Mouse (Mus musculus) heart, embryonic 15.5 days (tissue): ENCODE measurements around the gene Map3k14. TPM values are rescaled to one million over a fixed set of nuclear protein-coding genes. Genes with fewer than 3 reads are reported as not detected.

ENCODE experiments used
- ATAC-seq: fragments of 200-750 bp; cut with Nextera tagmentation; replicated peaks from 2 replicates; pipeline ENCODE4 v1.8.0; 2017; ENCODE audit warnings: low read depth, moderate TSS enrichment; ENCODE audit not compliant: insufficient number of reproducible peaks, insufficient read depth, low FRiP score
- H3K27ac ChIP-seq: fragments of 300-500 bp; sonication (generic); 2 replicates; pipeline ENCODE4 v1.5.1; 2015; ENCODE audit warnings: mild to moderate bottlenecking, inconsistent platforms
- H3K27me3 ChIP-seq: fragments of 300-500 bp; sonication (generic); 2 replicates; pipeline ENCODE4 v1.6.1; 2015; ENCODE audit warnings: inconsistent platforms
- H3K36me3 ChIP-seq: fragments of 300-500 bp; sonication (generic); 2 replicates; pipeline ENCODE4 v1.6.1; 2015; ENCODE audit warnings: mild to moderate bottlenecking, inconsistent platforms
- H3K4me1 ChIP-seq: fragments of 300-500 bp; sonication (generic); replicated peaks from 2 replicates; pipeline ENCODE4 v1.6.1; 2015; ENCODE audit warnings: inconsistent platforms
- H3K4me2 ChIP-seq: fragments of 300-500 bp; sonication (generic); 2 replicates; pipeline ENCODE4 v1.6.1; 2015; ENCODE audit warnings: inconsistent platforms, mild to moderate bottlenecking, moderate library complexity
- H3K4me3 ChIP-seq: fragments of 300-500 bp; sonication (generic); 2 replicates; pipeline ENCODE4 v1.5.1; 2015; ENCODE audit warnings: mild to moderate bottlenecking, inconsistent platforms
- H3K9ac ChIP-seq: fragments of 300-500 bp; sonication (generic); 2 replicates; pipeline ENCODE4 v1.6.1; 2015; ENCODE audit warnings: mild to moderate bottlenecking, inconsistent platforms
- H3K9me3 ChIP-seq: fragments of 300-500 bp; sonication (generic); replicated peaks from 2 replicates; pipeline ENCODE4 v1.6.1; 2016; ENCODE audit warnings: inconsistent platforms
- WGBS: fragments of 180-500 bp; shearing (Covaris S2); methylation state at CpG from one replicate; pipeline ENCODE4 v1.1.7; 2015; ENCODE audit warnings: mixed read lengths; 5-methylcytosine and 5-hydroxymethylcytosine counted together
- polyA plus RNA-seq: library from polyadenylated mRNA; unstranded; fragments of >200 nt; fragmentation: Nextera tagmentation; extraction: Ambion mirVana; gene quantifications from 2 replicates; pipeline ENCODE4 v1.2.1, GENCODE M21; 2015

The Map3k14 gene
- polyA plus RNA-seq, 1 experiment from 2014 or later = 1.8 TPM

DNA sequence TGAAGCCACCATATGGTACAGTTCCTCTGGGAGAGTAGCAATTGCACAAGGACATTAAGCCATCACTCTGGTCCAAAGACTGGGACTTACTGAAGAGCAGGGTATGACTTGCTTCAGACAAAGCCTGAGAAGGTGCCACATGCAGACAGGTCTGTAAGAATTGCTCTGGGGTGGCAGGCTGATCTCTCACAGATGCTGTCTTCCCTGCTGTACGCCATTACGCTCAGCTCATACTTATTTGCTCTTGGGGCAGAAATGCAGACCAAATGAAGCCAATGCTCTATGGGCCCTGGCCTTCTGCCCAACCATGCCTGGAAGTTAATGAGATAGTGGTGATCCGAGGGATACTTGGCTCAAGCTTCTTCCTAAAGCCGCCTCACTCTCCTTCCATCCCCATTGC, 22.4 kb downstream of the Map3k14 start:
- H3K27ac ChIP-seq = 0 out of 2 replicates have a peak overlapping the region, but pooled peaks have one; percentile 3
- WGBS = 63% methylated on average over 4 of the region's 4 CpGs
- H3K9me3 ChIP-seq = no peaks in the 10 kb centered on the region
- H3K9ac ChIP-seq = no peak overlapping the region
- H3K4me2 ChIP-seq = no peak overlapping the region
- H3K36me3 ChIP-seq = 0 out of 2 replicates have a peak, but pooled peaks cover 1% of the 10 kb centered on the region
- H3K4me3 ChIP-seq = no peak overlapping the region
- no peaks in the 10 kb centered on the region for H3K27me3 ChIP-seq
- H3K4me1 ChIP-seq = peaks cover 71% of the 10 kb centered on the region
- no peak for ATAC-seq

GRCm38 (mm10) chr11:103240740-103241139, 26.5 kb downstream of the Map3k14 start:
- peaks cover 25% of the 10 kb centered on the region for H3K36me3 ChIP-seq
- peak overlapping the region; percentile 26 for H3K27ac ChIP-seq
- no peak overlapping the region for H3K4me2 ChIP-seq
- H3K27me3 ChIP-seq = no peaks in the 10 kb centered on the region
- no peaks in the 10 kb centered on the region for H3K9me3 ChIP-seq
- WGBS = 25% methylated on average over 7 of the region's 7 CpGs
- no peak overlapping the region for H3K9ac ChIP-seq
- H3K4me3 ChIP-seq = no peak overlapping the region
- peak; percentile 25; the same call in 1 of the 2 replicates for ATAC-seq
- H3K4me1 ChIP-seq = peaks cover 34% of the 10 kb centered on the region

GRCm38 (mm10) chr11:103237757-103238156, 29.5 kb downstream of the Map3k14 start:
- H3K4me3 ChIP-seq = no peak overlapping the region
- 66% methylated on average over 9 of the region's 9 CpGs for WGBS
- H3K27ac ChIP-seq = no peak overlapping the region
- H3K9me3 ChIP-seq = no peaks in the 10 kb centered on the region
- ATAC-seq = no peak
- H3K4me1 ChIP-seq = peaks cover 18% of the 10 kb centered on the region
- H3K36me3 ChIP-seq = peaks cover 25% of the 10 kb centered on the region
- no peak overlapping the region for H3K9ac ChIP-seq
- H3K4me2 ChIP-seq = no peak overlapping the region
- no peaks in the 10 kb centered on the region for H3K27me3 ChIP-seq

- WGBS = 60% methylated on average over 10 of the region's 10 CpGs
- Histone ChIP-seq H3K36me3 (peaks cover 25% of the 10 kb centered on the region), H3K4me1 (peaks cover 18% of the 10 kb centered on the region), H3K27ac (no peak overlapping the region; the same call in 1 of the 2 replicates), H3K4me2 (no peak overlapping the region), H3K4me3 (no peak overlapping the region), H3K27me3 (no peaks in the 10 kb centered on the region), H3K9me3 (no peaks in the 10 kb centered on the region), H3K9ac (no peak overlapping the region)
- no peak; the same call in 1 of the 2 replicates for ATAC-seq
These were observed 30.4 kb downstream of the Map3k14 start for GRCm38 (mm10) chr11:103236903-103237302.

DNA sequence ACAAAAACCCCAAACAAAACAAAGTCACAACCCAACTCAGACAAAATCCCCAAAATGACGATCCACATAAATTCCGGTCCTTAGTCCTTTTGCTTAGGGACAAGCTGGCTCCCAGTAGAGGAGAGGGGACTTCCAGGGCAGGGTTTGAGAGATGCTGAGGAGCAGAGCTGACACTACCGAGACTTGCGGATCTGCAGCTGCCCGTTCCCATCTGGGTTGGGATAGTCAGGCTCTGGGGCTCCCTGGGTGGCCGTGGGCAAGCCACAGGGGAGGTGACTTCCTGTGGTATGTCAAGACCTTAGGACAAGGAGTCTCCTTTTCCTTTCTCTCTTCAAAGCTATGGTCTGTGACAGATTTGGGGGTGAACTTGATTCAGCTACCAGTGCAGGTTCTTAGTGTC, 30.8 kb downstream of the Map3k14 start:
- H3K4me2 ChIP-seq = no peak overlapping the region
- WGBS = 81% methylated on average over 6 of the region's 6 CpGs
- peaks cover 25% of the 10 kb centered on the region for H3K36me3 ChIP-seq
- no peaks in the 10 kb centered on the region for H3K27me3 ChIP-seq
- H3K9me3 ChIP-seq = no peaks in the 10 kb centered on the region
- no peak for ATAC-seq
- no peak overlapping the region for H3K9ac ChIP-seq
- peak overlapping the region; percentile 5; the same call in 1 of the 2 replicates for H3K27ac ChIP-seq
- H3K4me1 ChIP-seq = peaks cover 17% of the 10 kb centered on the region
- H3K4me3 ChIP-seq = no peak overlapping the region

- H3K27me3 ChIP-seq = no peaks in the 10 kb centered on the region
- H3K36me3 ChIP-seq = peaks cover 30% of the 10 kb centered on the region
- H3K4me2 ChIP-seq = no peak overlapping the region
- H3K9ac ChIP-seq = no peak overlapping the region
- 0 out of 2 replicates have a peak overlapping the region, but pooled peaks have one; percentile 5 for H3K27ac ChIP-seq
- H3K4me3 ChIP-seq = no peak overlapping the region
- ATAC-seq = no peak
- 55% methylated on average over 11 of the region's 11 CpGs for WGBS
- peaks cover 9% of the 10 kb centered on the region for H3K4me1 ChIP-seq
- no peaks in the 10 kb centered on the region for H3K9me3 ChIP-seq
These were observed 31.6 kb downstream of the Map3k14 start for GRCm38 (mm10) chr11:103235702-103236101.

- H3K27me3 ChIP-seq = no peaks in the 10 kb centered on the region
- H3K4me1 ChIP-seq = no peaks in the 10 kb centered on the region; the same call in 1 of the 2 replicates
- peaks cover 37% of the 10 kb centered on the region for H3K36me3 ChIP-seq
- no peak overlapping the region for H3K4me3 ChIP-seq
- 76% methylated on average over 1 of the region's 1 CpGs for WGBS
- H3K4me2 ChIP-seq = no peak overlapping the region
- H3K9ac ChIP-seq = no peak overlapping the region
- no peak for ATAC-seq
- no peak overlapping the region for H3K27ac ChIP-seq
- H3K9me3 ChIP-seq = no peaks in the 10 kb centered on the region
These were observed 32.8 kb downstream of the Map3k14 start for GRCm38 (mm10) chr11:103234447-103234846.

GRCm38 (mm10) chr11:103232966-103233365, 34.3 kb downstream of the Map3k14 start:
- 29% methylated on average over 7 of the region's 7 CpGs for WGBS

DNA sequence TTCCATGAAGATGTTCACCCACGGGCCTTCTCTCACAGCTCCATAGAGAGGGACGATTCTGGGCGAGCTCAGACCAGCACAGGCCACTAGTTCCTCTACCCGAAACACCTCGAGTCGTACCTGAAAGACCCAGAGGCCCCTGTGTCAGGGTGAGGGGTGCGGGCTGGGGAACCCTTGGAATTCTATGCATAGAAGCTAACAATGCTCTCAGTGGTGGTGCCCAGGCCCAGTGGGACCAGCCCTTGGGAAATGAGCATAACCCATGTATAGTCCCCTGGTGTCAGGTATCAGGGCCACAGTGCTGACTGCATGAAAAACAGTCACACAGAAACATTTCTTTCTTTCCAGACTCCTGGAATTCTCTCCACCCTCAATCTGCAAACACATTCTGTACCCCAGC, 35.9 kb downstream of the Map3k14 start:
- 92% methylated on average over 7 of the region's 7 CpGs for WGBS
- H3K27me3 ChIP-seq = no peaks in the 10 kb centered on the region
- no peak overlapping the region for H3K4me3 ChIP-seq
- ATAC-seq = no peak
- H3K9ac ChIP-seq = no peak overlapping the region
- no peaks in the 10 kb centered on the region; the same call in 1 of the 2 replicates for H3K4me1 ChIP-seq
- H3K9me3 ChIP-seq = no peaks in the 10 kb centered on the region
- peaks cover 31% of the 10 kb centered on the region for H3K36me3 ChIP-seq
- H3K4me2 ChIP-seq = no peak overlapping the region
- no peak overlapping the region for H3K27ac ChIP-seq

More at GRCm38 (mm10) chr11:103232966-103233365, 34.3 kb downstream of the Map3k14 start:
- H3K4me1 ChIP-seq = no peaks in the 10 kb centered on the region; the same call in 1 of the 2 replicates
- no peak overlapping the region for H3K27ac ChIP-seq
- no peaks in the 10 kb centered on the region for H3K27me3 ChIP-seq
- no peak overlapping the region for H3K9ac ChIP-seq
- no peak for ATAC-seq
- no peak overlapping the region for H3K4me3 ChIP-seq
- H3K36me3 ChIP-seq = peaks cover 37% of the 10 kb centered on the region
- no peaks in the 10 kb centered on the region for H3K9me3 ChIP-seq
- no peak overlapping the region for H3K4me2 ChIP-seq

DNA sequence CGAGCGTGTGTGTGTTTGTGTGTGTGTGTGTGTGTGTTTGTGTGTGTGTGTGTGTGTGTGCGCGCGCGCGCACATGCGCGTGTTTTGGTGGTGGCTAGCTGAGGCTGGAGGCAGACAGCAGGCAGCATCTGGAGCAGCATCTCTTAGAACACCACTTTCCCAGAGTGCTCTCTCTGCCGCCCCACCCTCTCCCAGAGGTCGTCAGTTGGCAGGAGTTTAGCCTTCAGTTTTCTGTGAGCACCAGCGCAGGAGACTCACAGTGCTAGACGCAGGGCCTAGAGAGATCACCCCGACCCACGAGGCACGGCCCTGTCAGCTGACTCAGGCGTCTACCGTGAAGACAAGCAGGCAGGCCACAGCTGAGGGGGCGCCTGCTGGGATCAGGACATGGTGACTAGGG, 36.6 kb downstream of the Map3k14 start:
- ATAC-seq = no peak
- Histone ChIP-seq H3K36me3 (peaks cover 35% of the 10 kb centered on the region), H3K4me1 (no peaks in the 10 kb centered on the region), H3K27me3 (no peaks in the 10 kb centered on the region), H3K9me3 (no peaks in the 10 kb centered on the region), H3K4me2 (no peak overlapping the region), H3K27ac (no peak overlapping the region), H3K4me3 (no peak overlapping the region), H3K9ac (no peak overlapping the region)
- 78% methylated on average over 19 of the region's 19 CpGs for WGBS

DNA sequence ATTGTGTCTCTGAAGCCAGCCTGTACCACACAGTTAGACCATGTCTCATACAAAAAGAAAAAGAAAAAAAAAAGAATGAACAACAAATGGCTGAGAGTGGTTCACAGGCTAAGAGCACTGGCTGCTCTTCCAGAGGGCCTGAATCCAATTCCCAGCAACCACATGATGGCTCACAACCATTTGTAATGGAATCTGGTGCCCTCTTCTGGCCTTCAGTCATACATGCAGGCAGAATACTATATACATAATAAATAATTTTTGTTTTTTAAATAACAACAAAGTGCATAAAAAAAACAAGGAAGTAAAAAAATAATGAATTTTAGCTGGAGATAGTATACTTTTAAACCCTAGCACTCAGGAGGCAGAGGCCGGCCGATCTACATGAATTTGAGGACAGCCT, 37.7 kb downstream of the Map3k14 start:
- Histone ChIP-seq H3K4me3 (no peak overlapping the region), H3K9ac (no peak overlapping the region), H3K4me2 (no peak overlapping the region), H3K27me3 (no peaks in the 10 kb centered on the region), H3K9me3 (no peaks in the 10 kb centered on the region), H3K27ac (no peak overlapping the region), H3K4me1 (no peaks in the 10 kb centered on the region), H3K36me3 (peaks cover 39% of the 10 kb centered on the region)
- WGBS = 89% methylated on average over 2 of the region's 2 CpGs
- ATAC-seq = no peak

- Histone ChIP-seq H3K4me2 (no peak overlapping the region), H3K4me3 (no peak overlapping the region), H3K4me1 (0 out of 2 replicates have a peak, but pooled peaks cover 5% of the 10 kb centered on the region), H3K27ac (no peak overlapping the region), H3K27me3 (no peaks in the 10 kb centered on the region), H3K36me3 (peaks cover 34% of the 10 kb centered on the region), H3K9ac (no peak overlapping the region), H3K9me3 (no peaks in the 10 kb centered on the region)
- 63% methylated on average over 18 of the region's 18 CpGs for WGBS
- ATAC-seq = no peak
These were observed 43.3 kb downstream of the Map3k14 start for GRCm38 (mm10) chr11:103223951-103224456.
